Mouse (Mus musculus) G1E (cell line): ENCODE measurements at regions not wholly inside any gene's neighbourhood (a gene's known extent, or its start where the extent isn't known, plus 50 kb on each side); places are given as distances from the start of the nearest gene placed in this dataset.

ENCODE experiments used
- CTCF ChIP-seq: IDR thresholded peaks from 2 replicates; pipeline ENCODE4 v1.5.1; 2012; ENCODE audit warnings: low read depth, low read length, inconsistent platforms, mixed read lengths
- GATA1 ChIP-seq: IDR thresholded peaks from 2 replicates; pipeline ENCODE4 v1.6.1; 2012; ENCODE audit warnings: borderline replicate concordance, low read length, inconsistent platforms, mixed read lengths
- TAL1 ChIP-seq: conservative IDR thresholded peaks from 2 replicates; pipeline ENCODE4 v1.6.1; 2012; ENCODE audit warnings: low read depth, low read length, inconsistent platforms, mixed read lengths

DNA sequence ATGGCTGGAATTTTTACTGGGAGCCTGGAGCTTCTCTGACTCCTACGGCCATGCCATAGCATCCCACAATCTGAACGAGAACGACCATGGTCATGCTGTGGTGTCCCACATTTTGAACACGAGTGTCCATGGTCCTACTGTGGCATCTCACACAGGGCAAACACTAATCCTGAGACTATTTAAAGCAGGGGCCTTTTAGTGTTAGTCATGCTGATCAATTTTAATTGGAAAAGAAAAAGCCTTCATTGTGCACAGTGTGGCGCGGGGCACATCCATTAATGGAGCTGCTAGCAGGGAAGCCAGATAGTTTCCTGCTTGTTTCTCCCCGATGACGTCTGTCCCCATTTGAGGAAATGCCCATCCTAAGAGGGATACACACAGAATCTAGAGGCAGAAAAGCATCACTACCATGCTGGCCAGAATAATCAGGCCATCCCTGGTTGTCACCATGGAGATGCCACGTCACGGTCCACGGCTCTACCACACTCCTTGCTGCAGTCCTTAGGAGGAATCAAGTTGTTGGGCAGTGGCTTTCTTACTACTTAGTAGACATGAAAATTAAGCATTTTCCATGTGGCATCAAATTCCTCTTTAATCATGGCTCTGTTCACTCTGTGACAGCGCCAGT lies 348.0 kb downstream of the Tmem232 start:
- TF ChIP-seq CTCF: no peak
- TF ChIP-seq GATA1: no peak
- no peak for TF ChIP-seq TAL1
